Mouse (Mus musculus) MEL (cell line): ENCODE measurements around the gene Psat1.

Experiments
- CTCF ChIP-seq, 3 experiments: IDR thresholded peaks in 2 of 3; conservative IDR thresholded peaks in 1 of 3; 2 replicates each; pipeline ENCODE4 v1.5.1; 2011 to 2012; ENCODE audit warnings: low read length in 3 of 3, low read depth in 2 of 3, mild to moderate bottlenecking in 2 of 3, improper control_type of control experiment in 1 of 3, inconsistent platforms in 1 of 3, mixed read lengths in 1 of 3, moderate library complexity in 1 of 3; ENCODE audit not compliant: control insufficient read depth in 1 of 3, insufficient read depth in 1 of 3, poor library complexity in 1 of 3, severe bottlenecking in 1 of 3
- E2F4 ChIP-seq: IDR thresholded peaks from 2 replicates; pipeline ENCODE4 v1.6.1; 2011; ENCODE audit warnings: low read depth, low read length, improper control_type of control experiment, borderline replicate concordance

DNA sequence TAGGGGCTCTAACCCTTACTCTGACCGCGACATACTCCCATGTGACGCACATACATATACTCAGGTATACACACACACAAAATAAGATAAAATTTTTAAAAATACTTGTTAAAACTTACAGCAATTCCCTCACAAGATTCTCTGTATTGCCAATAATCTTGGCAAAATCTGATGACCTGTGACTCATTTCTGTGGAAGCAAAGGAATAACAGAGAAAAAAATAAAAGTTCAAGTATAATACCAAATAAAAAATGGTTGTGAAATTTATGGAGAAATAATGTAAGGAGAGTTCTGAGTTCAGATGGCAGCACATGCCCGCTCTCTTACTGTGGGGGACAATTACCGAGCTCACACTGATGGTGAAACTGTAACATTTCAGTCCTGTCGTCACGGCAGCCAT lies 27.8 kb downstream of the Psat1 start:
- TF ChIP-seq E2F4 (no peak), CTCF (IDR thresholded peaks at IDR 0.05 in 2 of 3, conservative IDR thresholded peaks at IDR 0.05 in 1 of 3; ENCODE audit: control insufficient read depth in 1 of 3, insufficient read depth in 1 of 3, low read depth in 2 of 3, low read length in 3 of 3, poor library complexity in 1 of 3, severe bottlenecking in 1 of 3) (no peak)
